Mouse (Mus musculus) heart, embryonic 11.5 days (tissue): ENCODE measurements around the gene 1810013L24Rik. TPM values are rescaled to one million over a fixed set of nuclear protein-coding genes. Genes with fewer than 3 reads are reported as not detected.

ENCODE experiments used
- ATAC-seq: fragments of 200-750 bp; cut with Nextera tagmentation; replicated peaks from 2 replicates; pipeline ENCODE4 v1.8.0; 2017; ENCODE audit warnings: moderate library complexity; ENCODE audit not compliant: insufficient number of reproducible peaks, low FRiP score, low TSS enrichment
- H3K27ac ChIP-seq: fragments of 300-500 bp; sonication (generic); 2 replicates; pipeline ENCODE4 v1.5.1; 2014; ENCODE audit warnings: mild to moderate bottlenecking, low read depth, low read length
- H3K27me3 ChIP-seq: fragments of 300-500 bp; sonication (generic); 2 replicates; pipeline ENCODE4 v1.6.1; 2014; ENCODE audit warnings: mild to moderate bottlenecking, low read length, mixed read lengths; ENCODE audit not compliant: control insufficient read depth, insufficient read depth
- H3K36me3 ChIP-seq: fragments of 300-500 bp; sonication (generic); 2 replicates; pipeline ENCODE4 v1.6.1; 2014; ENCODE audit warnings: mild to moderate bottlenecking, low read length, moderate library complexity, mixed read lengths; ENCODE audit not compliant: control insufficient read depth, insufficient read depth
- H3K4me1 ChIP-seq: fragments of 300-500 bp; sonication (generic); 2 replicates; pipeline ENCODE4 v1.6.1; 2014; ENCODE audit warnings: low read length; ENCODE audit not compliant: control insufficient read depth, insufficient read depth
- H3K4me2 ChIP-seq: fragments of 300-500 bp; sonication (generic); 2 replicates; pipeline ENCODE4 v1.6.1; 2014; ENCODE audit warnings: mild to moderate bottlenecking, moderate library complexity
- H3K4me3 ChIP-seq: fragments of 300-500 bp; sonication (generic); 2 replicates; pipeline ENCODE4 v1.5.1; 2014; ENCODE audit warnings: low read depth, low read length
- H3K9ac ChIP-seq: fragments of 300-500 bp; sonication (generic); 2 replicates; pipeline ENCODE4 v1.6.1; 2014; ENCODE audit warnings: mild to moderate bottlenecking, low read depth, low read length, moderate library complexity
- H3K9me3 ChIP-seq: fragments of 300-500 bp; sonication (generic); replicated peaks from 2 replicates; pipeline ENCODE4 v1.6.1; 2016; ENCODE audit warnings: low read length; ENCODE audit not compliant: control insufficient read depth
- WGBS: fragments of 180-500 bp; shearing (Covaris S2); extraction: QIAGEN DNeasy Blood & Tissue Kit; methylation state at CpG from one replicate; pipeline ENCODE4 v1.1.7; 2014; ENCODE audit not compliant: insufficient replicate concordance; 5-methylcytosine and 5-hydroxymethylcytosine counted together
- polyA plus RNA-seq: library from polyadenylated mRNA; unstranded; fragments of >200 nt; fragmentation: Nextera tagmentation; extraction: Ambion mirVana; gene quantifications from 2 replicates; pipeline ENCODE4 v1.2.1, GENCODE M21; 2014

Gene 1810013L24Rik
- polyA plus RNA-seq, 1 experiment from 2014 or later, result 13.4 TPM

GRCm38 (mm10) chr16:8794952-8795351 is 34.9 kb upstream of the 1810013L24Rik start:
- H3K9me3 ChIP-seq, result no peaks in the 10 kb centered on the region

GRCm38 (mm10) chr16:8795906-8796305 is 34.0 kb upstream of the 1810013L24Rik start:
- Histone ChIP-seq H3K27me3 (no peaks in the 10 kb centered on the region), H3K4me1 (no peaks in the 10 kb centered on the region), H3K9ac (no peak overlapping the region), H3K9me3 (peaks cover 3% of the 10 kb centered on the region), H3K27ac (no peak overlapping the region), H3K36me3 (no peaks in the 10 kb centered on the region), H3K4me3 (no peak overlapping the region), H3K4me2 (no peak overlapping the region)
- ATAC-seq, result no peak
- WGBS, result 71% methylated on average over 2 of the region's 2 CpGs

More at GRCm38 (mm10) chr16:8794952-8795351, 34.9 kb upstream of the 1810013L24Rik start:
- WGBS, result 8% methylated on average over 3 of the region's 3 CpGs
- no peak overlapping the region for H3K9ac ChIP-seq
- no peaks in the 10 kb centered on the region for H3K4me1 ChIP-seq
- no peaks in the 10 kb centered on the region for H3K27me3 ChIP-seq
- no peaks in the 10 kb centered on the region for H3K36me3 ChIP-seq
- H3K27ac ChIP-seq, result no peak overlapping the region
- no peak overlapping the region for H3K4me2 ChIP-seq
- ATAC-seq, result no peak
- no peak overlapping the region for H3K4me3 ChIP-seq

DNA sequence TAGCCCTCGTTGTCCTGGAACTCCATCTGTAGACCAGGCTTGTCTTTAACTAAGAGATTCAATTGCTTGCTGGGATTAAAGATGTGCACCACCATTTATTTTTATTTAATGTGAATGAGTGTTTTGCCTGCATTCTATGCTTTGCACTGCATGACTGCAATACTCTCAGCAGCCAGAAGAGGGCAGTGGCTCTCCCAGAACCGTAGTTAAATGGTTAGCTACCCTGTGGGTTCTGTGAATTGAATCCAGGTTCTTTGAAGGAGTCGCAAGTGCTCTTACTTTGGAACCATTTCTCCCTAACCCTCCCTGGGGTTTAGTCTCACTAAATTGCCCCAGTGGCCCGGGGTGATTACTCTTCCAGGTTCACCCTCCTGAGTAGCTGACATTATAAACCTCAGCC is 23.2 kb upstream of the 1810013L24Rik start:
- ATAC-seq, result no peak
- H3K9me3 ChIP-seq, result no peaks in the 10 kb centered on the region
- no peaks in the 10 kb centered on the region for H3K27me3 ChIP-seq
- H3K9ac ChIP-seq, result no peak overlapping the region
- H3K4me3 ChIP-seq, result no peak overlapping the region
- H3K36me3 ChIP-seq, result no peaks in the 10 kb centered on the region
- H3K4me1 ChIP-seq, result no peaks in the 10 kb centered on the region
- H3K4me2 ChIP-seq, result no peak overlapping the region
- H3K27ac ChIP-seq, result no peak overlapping the region
- 20% methylated on average over 4 of the region's 4 CpGs for WGBS

GRCm38 (mm10) chr16:8810399-8811127 is 19.3 kb upstream of the 1810013L24Rik start:
- no peaks in the 10 kb centered on the region for H3K4me1 ChIP-seq
- no peak overlapping the region for H3K9ac ChIP-seq
- peak overlapping the region; percentile 60 for H3K27ac ChIP-seq
- H3K9me3 ChIP-seq, result no peaks in the 10 kb centered on the region
- peak; percentile 91 for ATAC-seq
- peak overlapping the region; percentile 42 for H3K4me2 ChIP-seq
- 86% methylated on average over 14 of the region's 14 CpGs for WGBS
- 0 out of 2 replicates have a peak overlapping the region, but pooled peaks have one; percentile 8 for H3K4me3 ChIP-seq
- H3K27me3 ChIP-seq, result no peaks in the 10 kb centered on the region
- H3K36me3 ChIP-seq, result no peaks in the 10 kb centered on the region

GRCm38 (mm10) chr16:8817872-8818271 is 12.0 kb upstream of the 1810013L24Rik start:
- no peaks in the 10 kb centered on the region for H3K27me3 ChIP-seq
- WGBS, result 68% methylated on average over 4 of the region's 4 CpGs
- H3K4me3 ChIP-seq, result no peak overlapping the region
- no peak for ATAC-seq
- H3K9me3 ChIP-seq, result no peaks in the 10 kb centered on the region
- no peak overlapping the region for H3K27ac ChIP-seq
- H3K36me3 ChIP-seq, result no peaks in the 10 kb centered on the region
- no peaks in the 10 kb centered on the region for H3K4me1 ChIP-seq
- H3K9ac ChIP-seq, result no peak overlapping the region
- H3K4me2 ChIP-seq, result no peak overlapping the region

DNA sequence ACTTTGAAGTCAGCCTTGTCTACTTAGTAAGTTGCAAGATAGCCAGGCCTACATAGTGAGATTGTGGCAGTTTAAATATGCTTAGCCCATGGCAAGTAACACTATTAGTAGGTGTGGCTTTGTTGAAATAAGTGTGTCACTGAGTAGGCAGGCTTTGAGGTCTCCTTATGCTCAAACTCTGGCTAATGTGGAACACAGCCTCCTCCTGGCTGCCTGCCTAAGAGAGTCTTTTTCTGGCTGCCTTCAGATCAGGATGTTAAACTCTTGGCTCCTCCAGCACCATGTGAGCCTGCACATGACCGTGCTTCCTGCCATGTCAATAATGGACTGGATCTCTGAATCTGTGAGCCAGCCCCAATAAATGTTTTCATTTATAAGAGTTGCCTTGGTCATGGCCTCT is 8.5 kb upstream of the 1810013L24Rik start:
- WGBS, result 77% methylated on average over 1 of the region's 1 CpGs

GRCm38 (mm10) chr16:8822586-8822985 is 7.3 kb upstream of the 1810013L24Rik start:
- no peak overlapping the region for H3K27ac ChIP-seq
- H3K4me1 ChIP-seq, result no peaks in the 10 kb centered on the region
- no peaks in the 10 kb centered on the region for H3K9me3 ChIP-seq
- H3K9ac ChIP-seq, result no peak overlapping the region
- WGBS, result 73% methylated on average over 4 of the region's 4 CpGs
- no peak overlapping the region for H3K4me2 ChIP-seq
- H3K4me3 ChIP-seq, result no peak overlapping the region
- no peaks in the 10 kb centered on the region for H3K27me3 ChIP-seq
- ATAC-seq, result no peak
- H3K36me3 ChIP-seq, result no peaks in the 10 kb centered on the region

More for the DNA sequence above, 8.5 kb upstream of the 1810013L24Rik start:
- Histone ChIP-seq H3K9ac (no peak overlapping the region), H3K27ac (no peak overlapping the region), H3K4me2 (no peak overlapping the region), H3K4me3 (no peak overlapping the region), H3K4me1 (no peaks in the 10 kb centered on the region), H3K27me3 (no peaks in the 10 kb centered on the region), H3K36me3 (no peaks in the 10 kb centered on the region), H3K9me3 (no peaks in the 10 kb centered on the region)
- no peak for ATAC-seq

DNA sequence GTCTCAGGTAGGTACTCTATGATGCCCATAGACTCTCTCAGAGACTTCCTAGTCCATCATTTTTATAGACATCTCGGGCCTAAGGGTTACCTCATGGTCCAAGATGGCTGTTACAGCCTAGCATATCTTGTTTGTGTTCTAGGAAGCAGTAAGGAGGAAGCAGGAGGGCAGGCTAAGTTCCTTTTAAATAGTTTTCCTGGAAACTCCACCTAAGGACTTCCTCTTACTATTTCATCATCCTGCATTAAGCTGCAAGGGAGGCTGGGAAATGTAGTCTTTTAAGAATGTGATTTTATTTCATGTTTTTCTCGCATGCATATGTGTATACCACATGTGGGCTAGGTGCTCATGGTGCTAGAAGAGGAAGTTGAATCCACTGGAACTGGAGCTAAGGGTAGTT is 6.2 kb upstream of the 1810013L24Rik start:
- Histone ChIP-seq H3K36me3 (no peaks in the 10 kb centered on the region), H3K9ac (no peak overlapping the region), H3K9me3 (no peaks in the 10 kb centered on the region), H3K27ac (no peak overlapping the region), H3K27me3 (no peaks in the 10 kb centered on the region), H3K4me1 (no peaks in the 10 kb centered on the region), H3K4me3 (no peak overlapping the region), H3K4me2 (no peak overlapping the region)
- ATAC-seq, result peak; percentile 55
- 70% methylated on average over 2 of the region's 2 CpGs for WGBS

DNA sequence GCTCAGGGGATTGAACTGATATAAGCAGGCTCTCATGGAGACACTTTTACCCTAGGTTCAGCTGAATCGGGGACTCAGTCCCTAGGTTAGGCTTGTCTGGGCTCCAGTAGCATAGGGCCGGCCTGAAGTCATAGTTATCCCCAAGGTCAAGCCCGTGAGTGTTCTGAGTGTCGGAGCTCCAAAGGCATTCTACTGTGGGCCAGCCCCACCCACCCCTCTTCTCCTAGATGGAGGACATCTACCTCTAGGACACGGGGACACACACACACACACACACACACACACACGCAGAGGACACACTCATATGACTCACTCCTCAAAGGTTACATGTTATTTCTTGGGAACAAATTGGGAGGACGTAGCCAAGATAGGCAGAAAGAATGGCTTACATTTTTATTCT is 2.5 kb upstream of the 1810013L24Rik start:
- peaks cover 9% of the 10 kb centered on the region; the same call in 1 of the 2 replicates for H3K4me1 ChIP-seq
- 0 out of 2 replicates have a peak, but pooled peaks cover 2% of the 10 kb centered on the region for H3K36me3 ChIP-seq
- no peak overlapping the region for H3K4me3 ChIP-seq
- H3K9ac ChIP-seq, result no peak overlapping the region
- no peak overlapping the region for H3K27ac ChIP-seq
- 77% methylated on average over 7 of the region's 7 CpGs for WGBS
- no peak for ATAC-seq
- no peak overlapping the region for H3K4me2 ChIP-seq
- no peaks in the 10 kb centered on the region for H3K27me3 ChIP-seq
- H3K9me3 ChIP-seq, result no peaks in the 10 kb centered on the region
